13 mouse cellular contexts compared by ENCODE assay signal in the genomic region with DNA sequence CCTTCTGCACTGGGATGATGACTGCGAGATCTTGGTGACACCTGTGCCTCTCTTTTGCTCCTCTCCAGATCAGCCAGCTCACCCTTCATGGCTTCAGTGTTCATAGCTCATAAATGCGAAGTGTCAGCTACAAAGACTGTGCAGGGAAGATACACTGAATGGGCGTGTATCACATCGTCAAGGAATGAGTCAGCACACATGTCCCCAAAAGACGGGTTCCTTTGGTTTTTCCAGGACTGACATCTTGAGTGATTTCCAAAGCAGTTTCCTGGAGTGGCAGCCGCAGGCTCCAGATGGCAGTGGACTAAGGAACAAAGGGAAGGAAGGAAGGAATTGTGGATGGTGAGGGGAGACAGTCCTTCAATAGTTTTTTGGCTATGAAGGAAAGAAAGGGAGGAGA. TPM values are rescaled to one million over a fixed set of nuclear protein-coding genes. Genes with fewer than 3 reads are reported as not detected.
A peak's percentile ranks its signal among the peaks of the same experiment; 100 is the strongest.
DNase-seq lines count a peak whose midpoint lies in the region; ATAC-seq and TF ChIP-seq lines count a peak whose summit lies in the region.
"Had no signal": no experiment of that assay in that cellular context is flagged by ENCODE, and none has a peak within 500 bp of the region (broad histone marks: within the 10 kb centered on the region; RNA-seq: fewer than 3 reads in every experiment).

No protein-coding gene starts in this region.

- H3K36me3 ChIP-seq in forebrain, embryonic 13.5 days (ENCODE audit: poor library complexity, severe bottlenecking) = no peaks in the 10 kb centered on the region
- H3K36me3 ChIP-seq in forebrain, embryonic 10.5 days (replicated peaks) = no peaks in the 10 kb centered on the region
- no peaks in the 10 kb centered on the region for H3K36me3 ChIP-seq in lung, postnatal 0 days (ENCODE audit: insufficient read depth, low read length)
- H3K36me3 ChIP-seq: limb, embryonic 13.5 days had no signal

- no peak for TF ChIP-seq EP300 in lung, postnatal 0 days (IDR thresholded peaks at IDR 0.05)

- TF ChIP-seq CTCF in lung, postnatal 0 days (IDR thresholded peaks at IDR 0.05) = no peak

- no peaks in the 10 kb centered on the region for H3K27me3 ChIP-seq in forebrain, embryonic 13.5 days
- no peaks in the 10 kb centered on the region for H3K27me3 ChIP-seq in forebrain, embryonic 10.5 days (ENCODE audit: poor library complexity, severe bottlenecking)
- H3K27me3 ChIP-seq in lung, postnatal 0 days (replicated peaks; ENCODE audit: insufficient read depth, low read length) = no peaks in the 10 kb centered on the region
- H3K27me3 ChIP-seq: limb, embryonic 13.5 days; Patski had no signal

- H3K9me3 ChIP-seq in forebrain, embryonic 13.5 days (replicated peaks) = no peaks in the 10 kb centered on the region
- H3K9me3 ChIP-seq in forebrain, embryonic 10.5 days = no peaks in the 10 kb centered on the region
- no peaks in the 10 kb centered on the region for H3K9me3 ChIP-seq in lung, postnatal 0 days (ENCODE audit: low read length)
- H3K9me3 ChIP-seq: limb, embryonic 13.5 days had no signal

- DNase-seq in forebrain, embryonic 10.5 days (ENCODE audit: extremely low spot score, low spot score) = no peak
- peak; percentile 28 for DNase-seq in lung, postnatal 0 days (ENCODE audit: low spot score)
- DNase-seq in lung, postnatal 25 days (ENCODE audit: low spot score) = no peak
- DNase-seq in adipocyte (ENCODE audit: low spot score) = peak; percentile 7
- no peak for DNase-seq in cerebellum, adult 9-11 months
- no peak for DNase-seq in cerebellum, postnatal 36 days
- DNase-seq: kidney, postnatal 4 days; liver, postnatal 0 days had no signal

- H3K27ac ChIP-seq in forebrain, embryonic 13.5 days = no peak overlapping the region
- no peak overlapping the region for H3K27ac ChIP-seq in forebrain, embryonic 10.5 days
- no peak overlapping the region for H3K27ac ChIP-seq in lung, postnatal 0 days (ENCODE audit: low read length)
- H3K27ac ChIP-seq: limb, embryonic 13.5 days had no signal

- no peak overlapping the region for H3K9ac ChIP-seq in forebrain, embryonic 13.5 days
- H3K9ac ChIP-seq in lung, postnatal 0 days (replicated peaks; ENCODE audit: low read depth) = no peak overlapping the region
- H3K9ac ChIP-seq: limb, embryonic 13.5 days; liver, postnatal 0 days had no signal

- no peak overlapping the region for H3K4me3 ChIP-seq in forebrain, embryonic 13.5 days
- no peak overlapping the region for H3K4me3 ChIP-seq in forebrain, embryonic 10.5 days
- H3K4me3 ChIP-seq in lung, postnatal 0 days (ENCODE audit: low read depth, low read length) = no peak overlapping the region
- H3K4me3 ChIP-seq: limb, embryonic 13.5 days had no signal

- H3K4me2 ChIP-seq in forebrain, embryonic 13.5 days = no peak overlapping the region
- no peak overlapping the region for H3K4me2 ChIP-seq in lung, postnatal 0 days (replicated peaks; ENCODE audit: low read depth, low read length)
- H3K4me2 ChIP-seq: limb, embryonic 13.5 days had no signal

- H3K4me1 ChIP-seq in forebrain, embryonic 13.5 days = no peaks in the 10 kb centered on the region
- no peaks in the 10 kb centered on the region for H3K4me1 ChIP-seq in forebrain, embryonic 10.5 days
- H3K4me1 ChIP-seq in lung, postnatal 0 days (ENCODE audit: insufficient read depth, low read depth, low read length) = no peaks in the 10 kb centered on the region
- H3K4me1 ChIP-seq: limb, embryonic 13.5 days had no signal

- 49% methylated on average over 6 of the region's 6 CpGs for WGBS in forebrain, embryonic 13.5 days
- 75% methylated on average over 6 of the region's 6 CpGs for WGBS in forebrain, embryonic 10.5 days
- WGBS in lung, postnatal 0 days = 34% methylated on average over 6 of the region's 6 CpGs

- 0 out of 2 replicates have a peak, but pooled peaks have one; percentile 45 for ATAC-seq in forebrain, embryonic 13.5 days
- peak; percentile 23; the same call in 1 of the 2 replicates for ATAC-seq in lung, postnatal 0 days
- 0 out of 2 replicates have a peak, but pooled peaks have one; percentile 50 for ATAC-seq in megakaryocyte-erythroid progenitor cell, adult 5-6 weeks (replicated peaks; ENCODE audit: low FRiP score, low TSS enrichment, poor library complexity, severe bottlenecking)
- ATAC-seq: intestine, embryonic 16.5 days; liver, postnatal 0 days; Patski had no signal

RNA-seq across cellular contexts. Expression of a gene that starts 55.8 kb away (rescaled TPM):
- 7.7 and 9.2 TPM in 2 replicates for polyA plus RNA-seq in forebrain, embryonic 13.5 days (2015; fragmentation: Nextera tagmentation; extraction: Ambion mirVana)
- 24.7 and 25.5 TPM in 2 replicates for polyA plus RNA-seq in forebrain, embryonic 10.5 days (2016; fragmentation: Nextera tagmentation; extraction: Ambion mirVana)
- polyA plus RNA-seq in lung, postnatal 0 days (2015; fragmentation: Nextera tagmentation; extraction: Ambion mirVana) = 18.0 and 21.2 TPM in 2 replicates
- 13.5 and 18.8 TPM in 2 replicates for total RNA-seq in megakaryocyte-erythroid progenitor cell, adult 5-6 weeks (2014; fragmentation: Nextera tagmentation)
- total RNA-seq in megakaryocyte-erythroid progenitor cell, adult 5-6 weeks (2017) = 26.7 and 29.9 TPM in 2 replicates

Comparison
In these comparisons a context has a peak if more than half of its experiments do, and no peak if none do; other contexts are left out.
1. DNase-seq: peak in lung, postnatal 0 days (single experiment) and adipocyte (single experiment); none in forebrain, embryonic 10.5 days (single experiment), lung, postnatal 25 days (single experiment), cerebellum, adult 9-11 months (single experiment) and cerebellum, postnatal 36 days (0 of 2).
2. Peak in every context shown above with its lines, with median percentiles within 50 percentile points of each other: ATAC-seq.